Mouse (Mus musculus) CH12.LX (cell line): ENCODE results near the gene B3gnt7. TPM values are rescaled to one million over a fixed set of nuclear protein-coding genes. Genes with fewer than 3 reads are reported as not detected.
"Not testable (repeated sequence)": the region's sequence is repeated elsewhere in the genome, so short reads cannot be mapped to it uniquely, and the experiment has no call there.

Experiments
- DNase-seq: peaks from one replicate; pipeline ENCODE4 v3.0.0-alpha.2; 2013; ENCODE audit errors: extremely low read depth
- H3K27ac ChIP-seq: 2 replicates; pipeline ENCODE4 v1.5.1; 2012; ENCODE audit warnings: low read depth, mild to moderate bottlenecking, control low read depth, moderate library complexity; ENCODE audit not compliant: insufficient read depth
- H3K27me3 ChIP-seq: replicated peaks from 2 replicates; pipeline ENCODE3; 2012; ENCODE audit warnings: inconsistent platforms
- H3K36me3 ChIP-seq, 2 experiments: replicated peaks in 1 of 2; 2 replicates each; pipeline versions ENCODE3 to v1.6.1; 2012; ENCODE audit warnings: inconsistent platforms in 1 of 2, low read length in 1 of 2, mild to moderate bottlenecking in 1 of 2, mixed read lengths in 1 of 2, moderate library complexity in 1 of 2; ENCODE audit not compliant: control insufficient read depth in 1 of 2, insufficient read depth in 1 of 2
- H3K4me1 ChIP-seq, 2 experiments: 2 replicates each; pipeline ENCODE4 v1.6.1; 2012; ENCODE audit warnings: inconsistent platforms in 1 of 2, moderate library complexity in 1 of 2; ENCODE audit not compliant: insufficient read depth in 2 of 2, control insufficient read depth in 1 of 2
- H3K4me2 ChIP-seq: 2 replicates; pipeline ENCODE4 v1.6.1; 2012; ENCODE audit warnings: low read depth, mild to moderate bottlenecking, control low read depth; ENCODE audit not compliant: poor library complexity, insufficient read depth, severe bottlenecking
- H3K4me3 ChIP-seq, 3 experiments: fragments of 150-350 bp in 1 of 3; sonication (generic) in 1 of 3; replicated peaks in 1 of 3; 2 replicates each; pipeline versions ENCODE3 to v1.5.1; 2011 to 2012; ENCODE audit warnings: low read depth in 2 of 3, low read length in 2 of 3, mild to moderate bottlenecking in 2 of 3, moderate library complexity in 2 of 3, control low read depth in 1 of 3, improper control_type of control experiment in 1 of 3, inconsistent platforms in 1 of 3, mixed read lengths in 1 of 3; ENCODE audit not compliant: poor library complexity in 1 of 3
- H3K79me2 ChIP-seq: replicated peaks from 2 replicates; pipeline ENCODE4 v1.6.1; 2012; ENCODE audit warnings: mild to moderate bottlenecking, moderate library complexity; ENCODE audit not compliant: control insufficient read depth, poor library complexity, insufficient read depth, severe bottlenecking; ENCODE audit errors: extremely low read depth
- H3K9ac ChIP-seq: 2 replicates; pipeline ENCODE4 v1.6.1; 2012; ENCODE audit warnings: low read depth, mild to moderate bottlenecking, control low read depth, moderate library complexity; ENCODE audit not compliant: insufficient read depth
- H3K9me3 ChIP-seq: replicated peaks from 2 replicates; pipeline ENCODE3; 2012; ENCODE audit warnings: low read length, inconsistent platforms, mixed read lengths
- CHD1 ChIP-seq: IDR thresholded peaks from 2 replicates; pipeline ENCODE4 v1.6.1; 2012; ENCODE audit warnings: low read depth, low read length, improper control_type of control experiment, inconsistent platforms
- CTCF ChIP-seq, 2 experiments: IDR thresholded peaks in 1 of 2; conservative IDR thresholded peaks in 1 of 2; 2 replicates each; pipeline ENCODE4 v1.5.1; 2011 to 2012; ENCODE audit warnings: low read depth in 2 of 2, low read length in 2 of 2, improper control_type of control experiment in 1 of 2, inconsistent platforms in 1 of 2, mild to moderate bottlenecking in 1 of 2, moderate library complexity in 1 of 2
- E2F4 ChIP-seq: IDR thresholded peaks from 2 replicates; pipeline ENCODE4 v1.6.1; 2011; ENCODE audit warnings: low read depth, low read length, improper control_type of control experiment; ENCODE audit not compliant: insufficient replicate concordance
- EP300 ChIP-seq: IDR thresholded peaks from 2 replicates; pipeline ENCODE4 v1.6.1; 2011; ENCODE audit warnings: low read length, improper control_type of control experiment
- ETS1 ChIP-seq: conservative IDR thresholded peaks from 2 replicates; pipeline ENCODE4 v1.6.1; 2012; ENCODE audit warnings: low read depth, mild to moderate bottlenecking, inconsistent platforms, low read length, improper control_type of control experiment, moderate library complexity
- HCFC1 ChIP-seq: IDR thresholded peaks from 2 replicates; pipeline ENCODE4 v1.6.1; 2012; ENCODE audit warnings: low read depth, mild to moderate bottlenecking, inconsistent platforms, low read length, improper control_type of control experiment
- IRF4 ChIP-seq: IDR thresholded peaks from 2 replicates; pipeline ENCODE4 v1.6.1; 2014; ENCODE audit warnings: low read depth, mild to moderate bottlenecking, inconsistent platforms, low read length, improper control_type of control experiment
- JUND ChIP-seq: conservative IDR thresholded peaks from 2 replicates; pipeline ENCODE4 v1.6.1; 2011; ENCODE audit warnings: low read depth, low read length, improper control_type of control experiment
- MEF2A ChIP-seq: IDR thresholded peaks from 2 replicates; pipeline ENCODE4 v1.6.1; 2014; ENCODE audit warnings: low read depth, mild to moderate bottlenecking, inconsistent platforms, low read length, improper control_type of control experiment, borderline replicate concordance
- MYC ChIP-seq: IDR thresholded peaks from 2 replicates; pipeline ENCODE4 v1.6.1; 2011; ENCODE audit warnings: low read depth, mild to moderate bottlenecking, improper control_type of control experiment, low read length
- PAX5 ChIP-seq: IDR thresholded peaks from 2 replicates; pipeline ENCODE4 v1.6.1; 2012; ENCODE audit warnings: low read length, inconsistent platforms, mixed read lengths
- POLR2A ChIP-seq: IDR thresholded peaks from 2 replicates; pipeline ENCODE4 v1.6.1; 2011; ENCODE audit warnings: low read depth, mild to moderate bottlenecking, improper control_type of control experiment, low read length
- RCOR1 ChIP-seq: conservative IDR thresholded peaks from 2 replicates; pipeline ENCODE4 v1.6.1; 2012; ENCODE audit warnings: low read depth, mild to moderate bottlenecking, inconsistent platforms, low read length, improper control_type of control experiment
- SMC3 ChIP-seq: IDR thresholded peaks from 2 replicates; pipeline ENCODE4 v1.6.1; 2011; ENCODE audit warnings: low read depth, low read length, improper control_type of control experiment
- TBP ChIP-seq: conservative IDR thresholded peaks from 2 replicates; pipeline ENCODE4 v1.6.1; 2011; ENCODE audit warnings: low read depth, low read length, improper control_type of control experiment
- TCF12 ChIP-seq: IDR thresholded peaks from 2 replicates; pipeline ENCODE4 v1.6.1; 2014; ENCODE audit warnings: low read depth, mild to moderate bottlenecking, inconsistent platforms, low read length, improper control_type of control experiment
- UBTF ChIP-seq: IDR thresholded peaks from 2 replicates; pipeline ENCODE4 v1.6.1; 2012; ENCODE audit warnings: low read depth, mild to moderate bottlenecking, inconsistent platforms, low read length, improper control_type of control experiment, moderate library complexity
- USF1 ChIP-seq: IDR thresholded peaks from 2 replicates; pipeline ENCODE4 v1.6.1; 2014; ENCODE audit warnings: low read depth, mild to moderate bottlenecking, inconsistent platforms, low read length, improper control_type of control experiment
- USF2 ChIP-seq: conservative IDR thresholded peaks from 2 replicates; pipeline ENCODE4 v1.6.1; 2011; ENCODE audit warnings: low read depth, low read length, improper control_type of control experiment
- ZC3H11A ChIP-seq: IDR thresholded peaks from 2 replicates; pipeline ENCODE4 v1.6.1; 2012; ENCODE audit warnings: low read depth, mild to moderate bottlenecking, inconsistent platforms, low read length, improper control_type of control experiment
- dilution Hi-C: fragments of 300-500 bp; cut with MboI; formaldehyde crosslinking; loops from 2 replicates; pipeline ENCODE4 v1.14.3; 2020; ENCODE audit warnings: low sequenced_read_pairs; ENCODE audit not compliant: extremely low pct_unique_long_range_greater_than_20kb, extremely low pct_ligation_motif_present
- in situ Hi-C: fragments of 300-500 bp; cut with MboI; formaldehyde crosslinking; loops from 3 replicates; pipeline ENCODE4 v1.14.3; 2019; ENCODE audit warnings: low sequenced_read_pairs, low pct_ligation_motif_present, low pct_unique_long_range_greater_than_20kb, mixed read lengths
- polyA plus RNA-seq: library from polyadenylated mRNA; unstranded; fragments of >175 nt; gene quantifications from 2 replicates; pipeline ENCODE4 v1.2.1, GENCODE M21; 2012; ENCODE audit warnings: low read depth; ENCODE audit not compliant: insufficient read length
- total RNA-seq, 2 experiments: library from RNA; depleted of rRNA; stranded (reverse); fragments of 300-350 nt in 1 of 2; fragments of >200 nt in 1 of 2; gene quantifications; 2 replicates each; pipeline ENCODE4 v1.2.3; 2012 to 2014

Gene B3gnt7
- total and polyA plus RNA-seq, 3 experiments, result 0.17 TPM; not detected in 2

DNA sequence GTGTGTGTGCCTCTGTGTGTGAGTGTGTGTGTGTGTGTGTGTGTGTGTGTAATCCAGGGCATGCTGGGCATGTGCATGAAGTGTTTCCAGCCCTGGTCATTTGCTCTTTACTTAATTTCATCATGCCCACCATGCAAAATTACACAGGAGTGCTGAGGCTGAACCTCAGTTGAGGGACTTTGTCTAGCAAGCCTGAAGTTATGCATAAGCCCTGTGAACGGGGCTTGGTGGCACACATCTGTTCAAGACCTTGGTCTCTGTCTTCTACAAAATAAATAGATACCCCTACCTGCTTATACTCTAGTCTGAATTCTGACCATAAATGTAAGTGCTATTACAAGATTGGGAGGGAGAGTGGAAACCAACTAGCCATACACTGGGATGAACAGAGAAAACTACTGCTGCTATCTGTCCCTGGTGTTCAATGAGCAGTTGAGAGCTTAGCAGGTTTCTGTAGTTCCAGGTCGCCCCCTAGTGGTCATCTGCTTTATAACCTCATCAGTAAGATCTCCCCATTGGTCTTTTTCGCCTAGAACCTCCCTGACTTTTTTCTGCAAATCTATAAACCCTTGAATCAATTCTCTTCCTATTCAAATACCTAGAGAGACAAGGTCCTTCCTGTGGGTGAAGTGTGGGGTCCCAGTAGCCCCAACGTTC, 36.7 kb downstream of the B3gnt7 start:
- Histone ChIP-seq H3K4me2 (no peak overlapping the region), H3K79me2 (no peaks in the 10 kb centered on the region), H3K4me1 (no peaks in the 10 kb centered on the region), H3K27me3 (no peaks in the 10 kb centered on the region), H3K36me3 (peaks cover 2% of the 10 kb centered on the region in 2 experiments), H3K27ac (no peak overlapping the region), H3K9me3 (no peaks in the 10 kb centered on the region), H3K9ac (no peak overlapping the region), H3K4me3 (no peak overlapping the region)
- DNase-seq, result peak; percentile 85
- dilution Hi-C loops (loop anchor here (25.0 kb wide), 1 partner anchor 152 kb away; no protein-coding TSS in a partner anchor), in situ Hi-C loops (loop anchor here (5.0 kb wide), 1 partner anchor 162 kb away; no protein-coding TSS in a partner anchor)
- 0 out of 2 replicates have a peak, but pooled peaks have one; percentile 17 for TF ChIP-seq JUND
- no peak for TF ChIP-seq POLR2A
- TF ChIP-seq ZC3H11A, result peak; percentile 72
- TF ChIP-seq SMC3, result peak; percentile 87
- peak; percentile 79 to 98 for TF ChIP-seq CTCF (conservative IDR thresholded peaks at IDR 0.05 in 1 of 2, IDR thresholded peaks at IDR 0.05 in 1 of 2; ENCODE audit: low read depth in 2 of 2, low read length in 2 of 2)
- TF ChIP-seq TCF12, result no peak
- TF ChIP-seq MEF2A, result no peak
- TF ChIP-seq ETS1, result no peak
- no peak for TF ChIP-seq CHD1

DNA sequence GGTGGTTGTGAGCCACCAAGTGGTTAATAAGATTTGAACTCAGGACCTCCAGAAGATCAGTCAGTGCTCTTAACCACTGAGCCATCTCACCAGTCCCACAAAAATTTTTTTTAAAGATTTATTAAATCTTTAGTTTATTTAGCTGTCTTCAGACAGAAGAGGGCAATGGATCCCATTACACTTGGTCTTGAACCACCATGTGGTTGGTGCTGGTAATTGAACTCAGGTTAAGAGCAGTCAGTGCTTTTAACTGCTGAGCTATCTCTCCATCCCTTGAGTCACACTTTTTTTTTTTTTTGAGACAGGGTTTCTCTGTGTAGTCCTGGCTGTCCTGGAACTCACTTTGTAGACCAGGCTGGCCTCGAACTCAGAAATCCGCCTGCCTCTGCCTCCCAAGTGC, 38.5 kb downstream of the B3gnt7 start:
- H3K4me1 ChIP-seq, H3K27ac ChIP-seq, in situ Hi-C loops, H3K9me3 ChIP-seq, H3K4me3 ChIP-seq, H3K27me3 ChIP-seq, H3K79me2 ChIP-seq, DNase-seq, H3K9ac ChIP-seq, H3K4me2 ChIP-seq: not testable (repeated sequence)
- H3K36me3 ChIP-seq, result peaks cover 2 to 13% of the 10 kb centered on the region in 2 experiments
- TF ChIP-seq CTCF (conservative IDR thresholded peaks at IDR 0.05 in 1 of 2, IDR thresholded peaks at IDR 0.05 in 1 of 2; ENCODE audit: low read depth in 2 of 2, low read length in 2 of 2), result peak in 1 of 2 experiments; percentile 21; a peak in 1 of 4 replicates
- dilution Hi-C loops, result loop anchor here (25.0 kb wide), 1 partner anchor 154 kb away; no protein-coding TSS in a partner anchor

DNA sequence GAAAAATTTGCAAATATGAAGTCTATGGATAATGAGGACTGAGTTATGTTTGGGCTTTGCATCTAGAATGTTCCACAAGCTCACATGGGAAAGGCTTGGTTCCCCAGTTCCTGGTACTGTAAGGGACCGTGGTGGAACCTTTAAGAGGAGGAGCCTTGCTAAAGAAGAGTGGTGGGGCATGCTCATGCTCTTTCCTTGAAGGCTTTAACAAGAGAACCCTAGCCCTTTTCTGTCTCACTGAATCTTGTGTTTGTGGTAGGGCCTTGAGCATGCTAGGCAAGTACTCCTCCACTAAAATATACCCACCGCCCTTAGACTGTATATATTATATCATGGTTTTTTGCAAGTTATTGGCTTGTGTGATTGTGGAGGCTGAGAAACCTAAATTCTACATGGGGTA, 39.7 kb downstream of the B3gnt7 start:
- in situ Hi-C loops, result no loop called here
- dilution Hi-C loops, result loop anchor here (25.0 kb wide), 1 partner anchor 155 kb away; no protein-coding TSS in a partner anchor
- no peak for TF ChIP-seq SMC3
- no peak for TF ChIP-seq MYC
- no peak for TF ChIP-seq TBP
- no peak for TF ChIP-seq ETS1
- TF ChIP-seq EP300, result no peak
- TF ChIP-seq E2F4, result no peak
- no peak for TF ChIP-seq POLR2A
- TF ChIP-seq IRF4, result no peak
- no peak for TF ChIP-seq RCOR1
- no peak for TF ChIP-seq HCFC1
- no peak for TF ChIP-seq UBTF
- no peak for TF ChIP-seq CTCF (conservative IDR thresholded peaks at IDR 0.05 in 1 of 2, IDR thresholded peaks at IDR 0.05 in 1 of 2; ENCODE audit: low read depth in 2 of 2, low read length in 2 of 2)
- TF ChIP-seq USF1, result no peak
- TF ChIP-seq PAX5, result no peak
- no peak for TF ChIP-seq USF2
- no peak for TF ChIP-seq CHD1
- no peak for TF ChIP-seq TCF12
- no peak overlapping the region for H3K4me3 ChIP-seq
- no peaks in the 10 kb centered on the region for H3K79me2 ChIP-seq
- no peak overlapping the region for H3K4me2 ChIP-seq
- peaks cover 5 to 22% of the 10 kb centered on the region in 2 experiments for H3K36me3 ChIP-seq
- no peak overlapping the region for H3K9ac ChIP-seq
- H3K27ac ChIP-seq, result no peak overlapping the region
- H3K27me3 ChIP-seq, result no peaks in the 10 kb centered on the region
- DNase-seq, result no peak
- no peaks in the 10 kb centered on the region for H3K9me3 ChIP-seq
- no peaks in the 10 kb centered on the region for H3K4me1 ChIP-seq
